Mouse (Mus musculus) G1E (cell line): ENCODE data around the gene Kcnip1. TPM values are rescaled to one million over a fixed set of nuclear protein-coding genes. Genes with fewer than 3 reads are reported as not detected.

Experiments used
- ATAC-seq: 2 replicates; pipeline ENCODE4 v1.8.0; 2016; ENCODE audit warnings: mild to moderate bottlenecking; ENCODE audit not compliant: insufficient number of reproducible peaks, poor library complexity, low FRiP score, severe bottlenecking; ENCODE audit errors: extremely low read depth
- DNase-seq: peaks from one replicate; pipeline ENCODE4 v3.0.0; 2012; ENCODE audit warnings: low spot score
- H3K27me3 ChIP-seq: 2 replicates; pipeline ENCODE4 v1.6.1; 2012; ENCODE audit warnings: mild to moderate bottlenecking, low read length, inconsistent platforms; ENCODE audit not compliant: insufficient read depth
- H3K36me3 ChIP-seq: replicated peaks from 2 replicates; pipeline ENCODE3; 2012; ENCODE audit warnings: mild to moderate bottlenecking, inconsistent platforms
- H3K4me1 ChIP-seq: 2 replicates; pipeline ENCODE4 v1.6.1; 2012; ENCODE audit warnings: low read depth, low read length, inconsistent platforms, mixed read lengths; ENCODE audit not compliant: insufficient read depth
- H3K4me3 ChIP-seq: 2 replicates; pipeline ENCODE4 v1.5.1; 2012; ENCODE audit warnings: low read depth, mild to moderate bottlenecking, inconsistent platforms, low read length, moderate library complexity, mixed read lengths
- H3K9me3 ChIP-seq: replicated peaks from 2 replicates; pipeline ENCODE4 v1.6.1; 2012; ENCODE audit warnings: inconsistent platforms
- CTCF ChIP-seq: IDR thresholded peaks from 2 replicates; pipeline ENCODE4 v1.5.1; 2012; ENCODE audit warnings: low read depth, low read length, inconsistent platforms, mixed read lengths
- GATA1 ChIP-seq: IDR thresholded peaks from 2 replicates; pipeline ENCODE4 v1.6.1; 2012; ENCODE audit warnings: borderline replicate concordance, low read length, inconsistent platforms, mixed read lengths
- GATA2 ChIP-seq: IDR thresholded peaks from 2 replicates; pipeline ENCODE4 v1.6.1; 2012; ENCODE audit warnings: low read depth, low read length, inconsistent platforms, borderline replicate concordance
- POLR2AphosphoS5 ChIP-seq: IDR thresholded peaks from 2 replicates; pipeline ENCODE4 v1.6.1; 2012; ENCODE audit warnings: low read depth, low read length, inconsistent platforms; ENCODE audit not compliant: insufficient replicate concordance
- TAL1 ChIP-seq: conservative IDR thresholded peaks from 2 replicates; pipeline ENCODE4 v1.6.1; 2012; ENCODE audit warnings: low read depth, low read length, inconsistent platforms, mixed read lengths
- polyA plus RNA-seq: library from polyadenylated mRNA; stranded (reverse); fragments of >175 nt; gene quantifications from 2 replicates; pipeline ENCODE4 v1.2.3, GENCODE M21; 2012
- total RNA-seq, 2 experiments: library from RNA; stranded (forward) in 1 of 2; stranded (reverse) in 1 of 2; fragments of 200-1000 nt in 1 of 2; fragments of >200 nt in 1 of 2; fragmentation: Nextera tagmentation in 1 of 2; gene quantifications; 2 replicates each; pipeline ENCODE4 v1.2.3; 2014 to 2017

Gene Kcnip1
- total and polyA plus RNA-seq, 3 experiments, result 0.27 TPM; not detected in 2

DNA sequence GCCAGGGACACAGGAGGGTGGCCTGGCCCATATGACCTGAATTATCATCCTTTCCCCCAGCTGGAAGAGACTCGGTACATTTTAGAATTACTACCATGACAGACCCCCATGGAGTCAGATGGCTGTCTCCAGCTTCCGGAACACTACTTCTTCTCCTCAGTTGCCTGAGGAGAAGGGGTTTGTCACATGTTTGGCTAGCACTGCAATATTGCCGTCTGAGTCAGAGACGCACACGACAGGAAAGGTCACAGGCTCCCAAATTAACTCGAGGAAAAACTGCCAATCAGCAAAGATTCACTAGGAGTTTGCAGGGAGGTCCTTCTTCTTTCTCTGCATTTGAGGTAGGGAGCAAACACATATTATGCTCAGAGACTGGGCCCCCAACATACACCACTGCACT lies 168.2 kb downstream of the Kcnip1 start:
- ATAC-seq, result no peak
- H3K4me3 ChIP-seq, result no peak overlapping the region
- no peaks in the 10 kb centered on the region for H3K27me3 ChIP-seq
- peaks cover 17% of the 10 kb centered on the region for H3K9me3 ChIP-seq
- H3K4me1 ChIP-seq, result no peaks in the 10 kb centered on the region
- TF ChIP-seq GATA2 (no peak), TAL1 (no peak), POLR2AphosphoS5 (no peak), CTCF (no peak), GATA1 (no peak)
- no peak for DNase-seq
- H3K36me3 ChIP-seq, result no peaks in the 10 kb centered on the region

DNA sequence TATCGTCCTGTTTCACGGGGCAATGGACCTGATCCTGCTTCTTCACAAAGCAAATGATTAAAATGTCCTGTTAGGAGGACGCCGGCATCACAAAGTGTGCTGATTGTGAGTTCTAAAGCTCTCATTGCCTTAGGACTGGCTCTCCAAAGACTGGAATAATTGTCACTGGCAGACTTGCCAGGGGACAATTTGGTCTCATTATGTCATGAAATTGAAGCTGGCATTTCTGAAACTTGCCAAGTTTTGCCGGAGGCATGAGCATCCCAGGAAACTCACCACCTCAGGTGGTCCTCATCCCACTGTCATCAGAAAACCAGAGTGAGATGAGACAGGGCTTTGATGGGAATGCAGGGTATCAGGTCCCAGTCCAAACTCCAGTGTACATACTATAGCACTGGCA lies 171.6 kb downstream of the Kcnip1 start:
- TF ChIP-seq TAL1 (no peak), POLR2AphosphoS5 (no peak), GATA1 (no peak), GATA2 (no peak), CTCF (no peak)
- no peak for ATAC-seq
- no peak for DNase-seq
- Histone ChIP-seq H3K27me3 (no peaks in the 10 kb centered on the region), H3K9me3 (peaks cover 17% of the 10 kb centered on the region), H3K36me3 (no peaks in the 10 kb centered on the region), H3K4me1 (no peaks in the 10 kb centered on the region), H3K4me3 (no peak overlapping the region)

DNA sequence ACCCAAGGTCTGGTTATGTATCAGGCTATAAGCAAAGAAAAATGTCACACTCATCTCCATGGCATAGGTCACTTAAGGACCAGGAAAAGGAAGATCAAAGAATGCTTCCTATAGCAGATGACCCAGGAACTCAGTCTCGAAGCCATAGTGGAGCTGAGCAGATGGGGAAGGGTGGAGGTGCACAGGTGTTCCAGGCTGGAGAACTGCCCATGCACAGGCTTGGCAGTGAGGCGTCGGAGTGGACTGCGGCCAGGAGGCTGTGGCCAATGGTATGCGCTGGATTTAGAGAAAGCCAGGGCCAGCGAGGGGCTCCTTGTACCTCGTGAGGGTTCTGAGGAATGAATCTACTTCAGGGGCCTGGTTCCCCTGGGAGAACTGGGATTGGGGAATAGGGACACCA lies 172.1 kb downstream of the Kcnip1 start:
- no peak overlapping the region for H3K4me3 ChIP-seq
- peaks cover 18% of the 10 kb centered on the region for H3K9me3 ChIP-seq
- no peaks in the 10 kb centered on the region for H3K27me3 ChIP-seq
- no peaks in the 10 kb centered on the region for H3K4me1 ChIP-seq
- H3K36me3 ChIP-seq, result no peaks in the 10 kb centered on the region
- DNase-seq (no peak), ATAC-seq (no peak)
- TF ChIP-seq POLR2AphosphoS5 (no peak), TAL1 (no peak), CTCF (no peak), GATA1 (no peak), GATA2 (no peak)

DNA sequence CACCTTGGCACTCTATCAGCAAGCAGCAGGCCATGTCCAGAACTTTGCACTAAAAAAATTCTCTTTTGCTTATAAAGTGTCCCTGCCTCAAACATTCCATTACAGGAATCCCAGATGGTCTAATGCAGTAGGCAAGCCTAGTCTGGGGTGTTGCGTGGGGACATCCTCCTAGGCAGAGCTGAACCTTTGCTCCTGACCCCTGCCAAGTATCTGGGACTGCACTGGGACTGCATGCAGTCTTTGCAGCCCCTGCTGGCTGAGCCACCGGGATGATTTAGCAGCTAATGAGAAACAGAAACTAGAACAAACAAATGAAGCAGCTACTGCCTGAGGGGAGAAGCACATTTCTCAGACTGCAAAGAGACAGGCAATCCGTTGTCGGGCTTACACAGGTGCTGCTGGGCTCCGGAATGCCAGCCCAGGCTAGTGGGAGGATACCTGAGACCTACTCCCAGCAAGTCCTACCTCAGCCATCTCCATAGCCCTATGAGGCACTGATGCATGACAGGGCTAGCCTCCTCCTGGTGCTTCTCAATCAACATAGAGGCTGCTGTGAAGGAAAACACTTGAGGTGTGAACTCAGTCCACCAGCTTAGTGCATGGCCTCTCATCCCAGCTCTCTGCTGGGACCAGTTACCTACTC lies 174.0 kb downstream of the Kcnip1 start:
- DNase-seq (no peak), ATAC-seq (no peak)
- H3K27me3 ChIP-seq, result no peaks in the 10 kb centered on the region
- no peak overlapping the region for H3K4me3 ChIP-seq
- no peaks in the 10 kb centered on the region for H3K36me3 ChIP-seq
- H3K4me1 ChIP-seq, result no peaks in the 10 kb centered on the region
- TF ChIP-seq CTCF (no peak), POLR2AphosphoS5 (no peak), TAL1 (no peak), GATA2 (no peak), GATA1 (no peak)
- H3K9me3 ChIP-seq, result peaks cover 12% of the 10 kb centered on the region; the same call in 1 of the 2 replicates

DNA sequence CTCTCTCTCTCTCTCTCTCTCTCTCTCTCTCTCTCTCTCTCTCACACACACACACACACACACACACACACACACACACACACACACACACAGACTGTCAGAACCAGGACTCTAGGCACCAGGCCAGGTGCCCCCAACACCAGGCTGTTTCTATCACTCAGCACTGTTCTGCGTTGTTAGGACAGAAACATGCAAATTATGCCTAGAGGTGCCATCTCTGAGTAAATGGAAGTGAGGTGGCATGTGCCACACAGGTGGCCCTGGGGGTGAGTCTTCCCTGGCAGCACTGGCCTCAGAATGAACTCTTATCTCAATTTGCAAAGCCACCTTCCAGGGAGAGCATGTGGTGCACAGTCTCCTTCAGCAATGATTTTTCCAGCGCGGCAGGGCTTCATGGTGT lies 176.9 kb downstream of the Kcnip1 start:
- no peaks in the 10 kb centered on the region for H3K36me3 ChIP-seq
- 0 out of 2 replicates have a peak, but pooled peaks cover 9% of the 10 kb centered on the region for H3K9me3 ChIP-seq
- ATAC-seq (no peak), DNase-seq (no peak)
- no peaks in the 10 kb centered on the region for H3K27me3 ChIP-seq
- H3K4me3 ChIP-seq, result no peak overlapping the region
- no peak for TF ChIP-seq GATA1
- no peak for TF ChIP-seq TAL1
- TF ChIP-seq CTCF, result no peak
- no peak for TF ChIP-seq GATA2
- no peak for TF ChIP-seq POLR2AphosphoS5
- H3K4me1 ChIP-seq, result no peaks in the 10 kb centered on the region

DNA sequence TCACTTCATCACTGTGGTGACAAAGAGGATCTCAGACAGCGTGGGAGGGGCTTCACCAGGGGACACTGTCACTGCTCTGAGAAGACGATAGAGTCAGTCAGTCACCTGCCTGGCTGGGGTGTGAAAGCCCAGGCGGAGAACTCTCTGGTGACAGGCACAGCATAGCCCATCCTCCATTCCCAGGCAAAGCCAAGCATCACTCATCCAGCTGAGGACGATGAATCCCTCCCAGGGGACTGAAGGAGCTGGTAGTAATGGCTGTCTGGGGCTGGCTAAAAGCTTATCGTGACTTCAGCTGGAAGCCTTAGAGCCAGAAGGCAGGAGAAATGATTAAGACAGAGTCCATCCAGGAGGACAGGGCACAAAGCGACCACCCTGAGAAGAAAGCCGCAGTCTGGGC lies 182.8 kb downstream of the Kcnip1 start:
- Histone ChIP-seq H3K4me3 (no peak overlapping the region), H3K36me3 (no peaks in the 10 kb centered on the region), H3K4me1 (no peaks in the 10 kb centered on the region), H3K9me3 (peaks cover 8% of the 10 kb centered on the region; the same call in 1 of the 2 replicates), H3K27me3 (no peaks in the 10 kb centered on the region)
- TF ChIP-seq GATA1 (no peak), GATA2 (no peak), TAL1 (no peak), CTCF (no peak)
- ATAC-seq (no peak), DNase-seq (no peak)
